Mouse (Mus musculus) testis, postnatal 10 days (tissue): ENCODE data around the gene 2410015M20Rik.
A peak's percentile ranks its signal among the peaks of the same experiment; 100 is the strongest.

Experiments
- DNase-seq: peaks from one replicate; pipeline ENCODE4 v3.0.0; 2021; ENCODE audit warnings: low spot score

The 2410015M20Rik gene

GRCm38 (mm10) chr17:56570287-56570686 is 39.3 kb downstream of the 2410015M20Rik start:
- DNase-seq, result no peak

GRCm38 (mm10) chr17:56567370-56567769 is 42.2 kb downstream of the 2410015M20Rik start:
- no peak for DNase-seq

DNA sequence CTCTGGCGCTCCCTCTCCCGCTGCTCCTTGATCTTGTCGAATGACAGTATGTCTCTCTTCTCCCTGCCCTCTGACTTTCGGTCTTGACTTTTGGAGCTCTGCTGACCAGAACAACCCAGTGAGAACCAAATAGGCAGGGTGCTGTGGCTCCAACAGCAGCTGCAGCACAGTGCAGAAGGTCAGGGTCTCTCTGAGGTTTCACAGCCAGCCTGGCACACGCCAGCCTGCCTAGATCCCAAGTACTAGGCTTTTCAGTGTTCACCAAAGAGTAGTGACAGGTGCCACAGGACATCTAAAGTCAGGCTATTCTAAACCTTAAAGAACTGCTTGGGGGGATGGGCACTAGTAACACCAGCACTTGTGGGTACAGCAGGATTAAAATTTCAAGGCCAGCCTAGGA is 42.7 kb downstream of the 2410015M20Rik start:
- no peak for DNase-seq

GRCm38 (mm10) chr17:56566293-56566692 is 43.3 kb downstream of the 2410015M20Rik start:
- peak; percentile 65 for DNase-seq

- DNase-seq, result no peak
These were observed 47.7 kb downstream of the 2410015M20Rik start for GRCm38 (mm10) chr17:56561866-56562265.

- no peak for DNase-seq
These were observed 49.4 kb downstream of the 2410015M20Rik start for GRCm38 (mm10) chr17:56560131-56560530.

DNA sequence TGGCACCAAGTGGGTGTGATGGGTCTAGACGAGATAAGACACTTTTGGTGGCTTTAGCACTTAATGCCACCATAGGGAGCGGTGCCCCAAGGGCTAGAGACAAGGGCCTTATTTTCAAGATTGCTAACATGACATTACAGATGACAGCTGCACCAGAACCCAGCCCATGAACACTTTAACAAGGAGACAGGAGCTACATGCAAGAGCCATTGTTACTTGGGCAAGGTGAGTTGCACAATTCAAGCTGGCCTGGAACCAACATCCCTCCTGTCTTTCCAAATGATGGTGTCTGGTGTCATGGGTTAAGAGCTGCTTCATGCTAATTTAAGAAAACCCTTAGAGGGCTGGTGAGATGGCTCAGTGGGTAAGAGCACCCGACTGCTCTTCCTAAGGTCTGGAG is 50.2 kb downstream of the 2410015M20Rik start:
- DNase-seq, result no peak

DNA sequence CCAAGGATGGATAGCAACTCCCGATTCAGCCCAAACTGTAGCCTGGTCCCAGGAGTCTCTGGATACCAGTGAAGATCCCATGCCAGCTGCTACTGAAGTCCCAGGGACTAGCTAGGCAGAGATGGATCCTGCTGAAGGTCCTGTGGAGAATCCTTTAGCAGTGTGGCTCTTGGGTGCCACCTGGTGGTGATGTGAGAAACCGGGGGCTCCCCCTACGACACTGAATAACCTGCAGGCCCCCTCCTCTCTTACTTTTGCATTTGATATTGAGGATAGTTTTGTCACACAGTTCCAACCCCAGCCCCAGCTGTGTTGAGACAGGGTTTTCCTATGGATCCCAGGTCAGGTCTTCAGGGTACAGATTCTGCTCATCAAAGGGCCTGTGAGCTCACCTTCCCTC is 51.1 kb downstream of the 2410015M20Rik start:
- peak; percentile 84 for DNase-seq
